Mouse (Mus musculus): ENCODE data around the gene Plekhg5. TPM values are rescaled to one million over a fixed set of nuclear protein-coding genes. Genes with fewer than 3 reads are reported as not detected.
"Not testable (repeated sequence)": the region's sequence is repeated elsewhere in the genome, so short reads cannot be mapped to it uniquely, and the experiment has no call there.

Gene Plekhg5
- polyA plus RNA-seq, 1 experiment from 2014 or later, result 17.4 TPM

- ATAC-seq (no peak), DNase-seq (ENCODE audit: low spot score) (peak; percentile 37)
- Histone ChIP-seq H3K9ac (replicated peaks; ENCODE audit: low read depth) (no peak overlapping the region), H3K27ac (ENCODE audit: low read length) (no peak overlapping the region), H3K27me3 (replicated peaks; ENCODE audit: insufficient read depth, low read length) (no peaks in the 10 kb centered on the region), H3K4me3 (ENCODE audit: low read depth, low read length) (no peak overlapping the region), H3K4me2 (replicated peaks; ENCODE audit: low read depth, low read length) (no peak overlapping the region), H3K9me3 (ENCODE audit: low read length) (no peaks in the 10 kb centered on the region), H3K36me3 (ENCODE audit: insufficient read depth, low read length) (no peaks in the 10 kb centered on the region), H3K4me1 (ENCODE audit: insufficient read depth, low read depth, low read length) (peaks cover 20% of the 10 kb centered on the region; the same call in 1 of the 2 replicates)
- TF ChIP-seq CTCF (IDR thresholded peaks at IDR 0.05), result peak; percentile 65
- TF ChIP-seq EP300 (IDR thresholded peaks at IDR 0.05), result no peak
- 33% methylated on average over 5 of the region's 5 CpGs for WGBS
These were observed 43.2 kb upstream of the Plekhg5 start for GRCm38 (mm10) chr4:152029087-152029486.

- 73% methylated on average over 4 of the region's 4 CpGs for WGBS
- Histone ChIP-seq H3K4me3 (ENCODE audit: low read depth, low read length) (no peak overlapping the region), H3K9ac (replicated peaks; ENCODE audit: low read depth) (no peak overlapping the region), H3K9me3 (ENCODE audit: low read length) (no peaks in the 10 kb centered on the region), H3K27me3 (replicated peaks; ENCODE audit: insufficient read depth, low read length) (no peaks in the 10 kb centered on the region), H3K4me2 (replicated peaks; ENCODE audit: low read depth, low read length) (no peak overlapping the region), H3K4me1 (ENCODE audit: insufficient read depth, low read depth, low read length) (peaks cover 17% of the 10 kb centered on the region; the same call in 1 of the 2 replicates), H3K27ac (ENCODE audit: low read length) (no peak overlapping the region), H3K36me3 (ENCODE audit: insufficient read depth, low read length) (no peaks in the 10 kb centered on the region)
- TF ChIP-seq EP300 (IDR thresholded peaks at IDR 0.05) (no peak), CTCF (IDR thresholded peaks at IDR 0.05) (peak; percentile 67)
- peak; percentile 69 for DNase-seq (ENCODE audit: low spot score)
- ATAC-seq, result peak; percentile 11; the same call in 1 of the 2 replicates
These were observed 42.3 kb upstream of the Plekhg5 start for GRCm38 (mm10) chr4:152029997-152030396.

DNA sequence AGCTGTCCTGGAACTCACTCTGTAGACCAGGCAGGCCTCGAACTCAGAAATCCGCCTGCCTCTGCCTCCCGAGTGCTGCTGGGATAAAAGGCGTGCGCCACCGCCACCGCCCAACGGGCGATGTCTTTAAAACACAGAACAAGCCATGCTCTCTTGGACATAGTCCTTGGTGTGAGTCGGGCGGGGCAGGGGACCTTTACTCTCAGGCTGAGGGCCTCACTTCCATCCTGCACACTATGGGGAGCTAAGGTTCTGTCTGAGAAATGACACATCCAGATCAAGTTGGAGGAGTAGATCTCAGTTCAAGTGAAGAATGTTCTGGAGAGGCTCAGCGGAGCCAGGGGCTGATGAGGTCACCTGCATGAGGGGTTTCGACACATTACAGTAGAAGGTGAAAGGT, 39.4 kb upstream of the Plekhg5 start:
- Histone ChIP-seq H3K9me3 (ENCODE audit: low read length) (no peaks in the 10 kb centered on the region), H3K4me2 (replicated peaks; ENCODE audit: low read depth, low read length) (no peak overlapping the region), H3K9ac (replicated peaks; ENCODE audit: low read depth) (no peak overlapping the region), H3K4me1 (ENCODE audit: insufficient read depth, low read depth, low read length) (peaks cover 4% of the 10 kb centered on the region; the same call in 1 of the 2 replicates), H3K4me3 (ENCODE audit: low read depth, low read length) (no peak overlapping the region), H3K27ac (ENCODE audit: low read length) (no peak overlapping the region), H3K36me3 (ENCODE audit: insufficient read depth, low read length) (no peaks in the 10 kb centered on the region), H3K27me3 (replicated peaks; ENCODE audit: insufficient read depth, low read length) (no peaks in the 10 kb centered on the region)
- no peak for ATAC-seq
- TF ChIP-seq EP300 (IDR thresholded peaks at IDR 0.05) (no peak), CTCF (IDR thresholded peaks at IDR 0.05) (no peak)
- no peak for DNase-seq (ENCODE audit: low spot score)
- WGBS, result 84% methylated on average over 13 of the region's 13 CpGs

DNA sequence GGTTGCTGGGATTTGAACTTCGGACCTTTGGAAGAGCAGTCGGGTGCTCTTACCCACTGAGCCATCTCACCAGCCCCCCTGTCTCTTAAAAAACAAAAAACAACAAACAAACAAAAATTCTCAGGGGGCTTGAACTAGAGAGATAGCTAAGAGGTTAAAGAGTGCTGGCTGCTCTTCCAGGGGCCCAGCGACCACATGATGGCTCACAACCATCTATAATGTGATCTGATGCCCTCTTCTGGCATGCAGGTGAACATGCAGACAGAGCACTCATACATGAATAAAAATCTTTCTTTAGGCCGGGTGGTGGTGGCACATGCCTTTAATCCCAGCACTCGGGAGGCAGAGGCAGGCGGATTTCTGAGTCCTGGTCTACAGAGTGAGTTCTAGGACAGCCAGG, 35.8 kb upstream of the Plekhg5 start:
- 90% methylated on average over 6 of the region's 6 CpGs for WGBS
- not testable (repeated sequence) for H3K4me3 ChIP-seq (ENCODE audit: low read depth, low read length); H3K4me1 ChIP-seq (ENCODE audit: insufficient read depth, low read depth, low read length); H3K9me3 ChIP-seq (ENCODE audit: low read length); ATAC-seq; H3K4me2 ChIP-seq (replicated peaks; ENCODE audit: low read depth, low read length); DNase-seq (ENCODE audit: low spot score); H3K27ac ChIP-seq (ENCODE audit: low read length); H3K36me3 ChIP-seq (ENCODE audit: insufficient read depth, low read length); H3K9ac ChIP-seq (replicated peaks; ENCODE audit: low read depth); H3K27me3 ChIP-seq (replicated peaks; ENCODE audit: insufficient read depth, low read length)
- TF ChIP-seq CTCF (IDR thresholded peaks at IDR 0.05), result peak; percentile 56

DNA sequence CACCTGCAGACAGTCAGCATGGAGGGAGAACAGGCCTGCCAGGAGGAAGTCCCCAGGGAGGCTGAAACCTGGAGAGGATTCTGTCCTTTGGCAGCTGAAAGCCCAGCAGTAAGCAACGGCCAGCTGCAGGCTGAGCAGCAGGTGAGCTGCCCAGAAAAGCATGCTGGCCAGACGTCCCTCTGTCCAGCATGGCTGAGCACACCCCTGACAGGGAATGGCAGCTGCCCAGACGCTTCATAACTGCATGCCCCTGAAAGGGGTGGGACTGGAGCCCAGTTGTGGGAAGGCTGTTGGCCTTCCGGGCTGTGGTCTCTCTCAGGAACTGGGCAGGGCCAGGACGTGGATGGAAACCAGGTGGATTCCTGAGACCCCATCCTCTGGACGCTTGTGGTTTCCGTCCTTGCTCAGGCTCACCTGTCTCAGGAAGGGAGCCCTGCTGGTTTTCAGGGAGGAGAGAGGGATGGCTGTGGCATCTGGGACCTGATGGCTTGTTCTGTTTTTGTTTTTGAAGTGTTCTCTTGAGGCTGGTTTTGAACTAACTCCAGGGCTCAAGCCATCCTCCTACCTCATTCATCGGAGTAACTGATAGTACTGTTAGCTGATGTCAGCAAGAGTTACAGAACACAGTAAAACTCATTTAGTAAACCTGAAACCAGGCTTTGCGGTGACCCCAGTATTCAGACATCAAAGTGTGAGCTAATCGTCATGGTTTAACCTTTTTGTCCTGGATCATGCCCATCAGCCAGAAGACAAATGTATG, 33.9 kb upstream of the Plekhg5 start, which contains the start of gene Tas1r1:
TSS of gene Tas1r1 (minus strand) at position 344 of the 760 bp plus-strand sequence.
- no peaks in the 10 kb centered on the region for H3K4me1 ChIP-seq (ENCODE audit: insufficient read depth, low read depth, low read length)
- H3K27me3 ChIP-seq (replicated peaks; ENCODE audit: insufficient read depth, low read length), result no peaks in the 10 kb centered on the region
- TF ChIP-seq EP300 (IDR thresholded peaks at IDR 0.05) (no peak), CTCF (IDR thresholded peaks at IDR 0.05) (no peak)
- H3K9ac ChIP-seq (replicated peaks; ENCODE audit: low read depth), result peak within 1 kb of the TSS; percentile 71
- peak within 1 kb of the TSS; percentile 87 for H3K4me3 ChIP-seq (ENCODE audit: low read depth, low read length)
- peaks cover 6% of the 10 kb centered on the region; the same call in 1 of the 2 replicates for H3K36me3 ChIP-seq (ENCODE audit: insufficient read depth, low read length)
- ATAC-seq, result no peak
- WGBS, result 46% methylated on average over 10 of the region's 10 CpGs
- no peaks in the 10 kb centered on the region for H3K9me3 ChIP-seq (ENCODE audit: low read length)
- peak within 1 kb of the TSS; percentile 32; the same call in 1 of the 2 replicates for H3K27ac ChIP-seq (ENCODE audit: low read length)
- H3K4me2 ChIP-seq (replicated peaks; ENCODE audit: low read depth, low read length), result peak within 1 kb of the TSS; percentile 99
- no peak for DNase-seq (ENCODE audit: low spot score)

DNA sequence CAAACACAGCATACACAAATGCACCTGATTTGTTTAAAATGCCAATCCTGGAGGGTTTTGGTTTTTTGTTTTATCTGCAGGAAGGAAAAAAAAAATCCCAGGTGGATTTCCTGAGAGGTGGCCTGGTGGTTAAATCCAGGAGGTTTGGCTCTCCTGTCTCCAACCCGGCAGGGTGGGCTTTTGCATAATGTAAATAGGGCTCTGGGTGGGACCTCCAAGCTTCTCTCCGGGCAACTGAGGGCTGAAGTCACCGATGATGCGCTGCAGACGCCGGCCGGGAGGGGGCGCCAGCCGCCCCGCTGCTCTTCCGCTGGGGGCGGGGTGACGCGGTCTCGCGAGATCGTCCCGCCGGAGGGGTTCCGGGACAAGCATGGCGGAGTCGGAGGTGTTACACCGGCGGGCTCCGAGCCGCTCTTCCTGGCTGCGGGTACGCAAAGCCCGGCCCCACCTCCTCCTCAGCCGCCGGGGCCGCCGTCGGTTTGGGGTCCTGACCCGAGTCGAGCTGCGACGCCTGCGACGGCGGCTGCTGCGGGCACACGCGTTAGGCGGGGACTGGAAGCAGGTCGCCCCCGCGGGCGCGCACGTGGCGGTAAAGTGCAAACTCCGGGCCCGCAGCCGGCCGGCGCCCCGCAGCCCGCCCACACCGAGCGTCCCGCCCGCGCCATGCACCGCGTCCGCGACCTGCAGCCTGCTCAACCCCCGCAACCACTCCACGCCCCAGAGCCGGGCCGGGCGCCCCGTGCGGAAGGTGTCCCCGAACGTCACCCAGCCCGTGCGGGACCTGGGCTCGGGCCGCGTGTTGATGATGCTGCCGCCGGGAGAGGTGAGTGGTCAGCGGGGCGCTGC, 33.1 kb upstream of the Plekhg5 start, which contains the start of gene Nol9:
TSS of gene Nol9 (plus strand) at position 337 of the 846 bp plus-strand sequence.
- Histone ChIP-seq H3K9me3 (ENCODE audit: low read length) (no peaks in the 10 kb centered on the region), H3K4me1 (ENCODE audit: insufficient read depth, low read depth, low read length) (no peaks in the 10 kb centered on the region), H3K4me2 (replicated peaks; ENCODE audit: low read depth, low read length) (peak within 1 kb of the TSS; percentile 99), H3K27ac (ENCODE audit: low read length) (peak within 1 kb of the TSS; percentile 32; the same call in 1 of the 2 replicates), H3K36me3 (ENCODE audit: insufficient read depth, low read length) (peaks cover 9% of the 10 kb centered on the region; the same call in 1 of the 2 replicates), H3K4me3 (ENCODE audit: low read depth, low read length) (peak within 1 kb of the TSS; percentile 87), H3K27me3 (replicated peaks; ENCODE audit: insufficient read depth, low read length) (no peaks in the 10 kb centered on the region), H3K9ac (replicated peaks; ENCODE audit: low read depth) (peak within 1 kb of the TSS; percentile 71)
- TF ChIP-seq EP300 (IDR thresholded peaks at IDR 0.05) (peak; percentile 11; the same call in 1 of the 2 replicates), CTCF (IDR thresholded peaks at IDR 0.05) (peak; percentile 95)
- WGBS, result 2% methylated on average over 80 of the region's 86 CpGs
- peak; percentile 95 for ATAC-seq
- peak; percentile 94 for DNase-seq (ENCODE audit: low spot score)
